Mouse (Mus musculus) testis, adult 2 months (tissue): ENCODE measurements around the gene Zxdc.

Experiments used
- CTCF ChIP-seq: fragments of 200-500 bp; IDR thresholded peaks from 2 replicates; pipeline ENCODE4 v1.5.1; 2012; ENCODE audit warnings: low read depth, mild to moderate bottlenecking, inconsistent platforms, low read length, moderate library complexity; ENCODE audit not compliant: control insufficient read depth, insufficient read depth, insufficient replicate concordance
- POLR2A ChIP-seq: fragments of 200-500 bp; IDR thresholded peaks from 2 replicates; pipeline ENCODE4 v1.6.1; 2012; ENCODE audit warnings: low read depth, mild to moderate bottlenecking, inconsistent platforms, low read length, moderate library complexity; ENCODE audit not compliant: control insufficient read depth

- TF ChIP-seq CTCF: no peak
- peak; percentile 61; the same call in 1 of the 2 replicates for TF ChIP-seq POLR2A
These were observed 60.6 kb downstream of the Zxdc start for GRCm38 (mm10) chr6:90429911-90430310.
